Mouse (Mus musculus) hematopoietic multipotent progenitor cell, adult 10-12 weeks (in vitro differentiated cells): ENCODE measurements around the gene Slc9a9. TPM values are rescaled to one million over a fixed set of nuclear protein-coding genes. Genes with fewer than 3 reads are reported as not detected.

Experiments used
- polyA plus RNA-seq: library from polyadenylated mRNA; stranded (reverse); fragments of >175 nt; gene quantifications from 2 replicates; pipeline ENCODE4 v1.2.3, GENCODE M21; 2012; ENCODE audit warnings: low replicate concordance

Gene Slc9a9
- 2.5 and 4.5 TPM in 2 replicates for polyA plus RNA-seq

DNA sequence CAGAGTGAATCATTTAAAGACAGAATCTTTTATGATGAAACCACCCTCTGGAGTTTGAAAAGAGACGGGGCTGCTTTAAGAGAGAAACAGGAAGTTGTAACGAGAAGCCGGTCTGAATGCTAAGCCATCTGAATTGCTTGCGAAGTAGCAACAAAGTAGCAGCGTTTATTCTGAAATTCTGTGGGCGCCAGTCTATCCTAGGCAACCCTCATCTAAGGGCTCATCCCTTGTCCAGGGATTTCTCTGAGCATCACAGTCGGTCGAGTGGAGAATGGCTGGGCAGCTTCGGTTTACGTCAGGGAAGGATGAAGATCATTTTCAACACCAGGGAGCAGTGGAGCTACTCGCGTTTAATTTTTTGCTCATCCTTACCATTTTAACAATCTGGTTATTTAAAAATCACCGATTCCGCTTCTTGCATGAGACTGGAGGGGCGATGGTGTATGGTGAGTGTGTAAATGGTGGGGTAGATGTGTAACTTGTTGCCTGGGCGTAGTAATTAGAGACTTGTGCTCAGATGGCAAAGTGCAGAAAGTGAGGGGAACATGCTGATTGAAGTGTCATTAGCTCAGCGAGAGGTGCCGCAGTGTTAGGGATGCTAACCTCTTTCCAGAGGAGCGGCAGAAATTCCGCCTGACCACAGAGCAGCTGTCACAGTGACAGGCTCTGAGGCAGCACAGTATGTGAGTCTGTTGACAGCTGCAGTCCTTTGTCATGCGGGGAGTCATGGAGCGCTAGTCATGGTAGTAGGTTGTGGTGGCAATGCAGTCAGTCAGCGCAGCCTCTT, at the start of gene Slc9a9:
Slc9a9 (plus strand) TSS at position 119 of the 787 bp plus-strand sequence.

Other genes with a start within 250 kb of the Slc9a9 start
- 4.1 and 9.6 TPM in 2 replicates for gene 1190002N15Rik, start 131.8 kb upstream of the Slc9a9 start, polyA plus RNA-seq